Mouse (Mus musculus) neural tube, embryonic 14.5 days (tissue): ENCODE data around the gene Olfr1512. TPM values are rescaled to one million over a fixed set of nuclear protein-coding genes. Genes with fewer than 3 reads are reported as not detected.
"Not testable (repeated sequence)": the region's sequence is repeated elsewhere in the genome, so short reads cannot be mapped to it uniquely, and the experiment has no call there.

Experiments used
- ATAC-seq: fragments of 200-750 bp; cut with Nextera tagmentation; 2 replicates; pipeline ENCODE4 v1.8.0; 2017; ENCODE audit warnings: low read depth, mild to moderate bottlenecking, moderate TSS enrichment, moderate library complexity
- H3K27ac ChIP-seq: fragments of 300-500 bp; sonication (generic); 2 replicates; pipeline ENCODE4 v1.5.1; 2014; ENCODE audit warnings: low read depth, mild to moderate bottlenecking, control low read depth, low read length, moderate library complexity, mixed read lengths
- H3K27me3 ChIP-seq: fragments of 300-500 bp; sonication (generic); 2 replicates; pipeline ENCODE4 v1.6.1; 2014; ENCODE audit warnings: low read length; ENCODE audit not compliant: control insufficient read depth, insufficient read depth
- H3K36me3 ChIP-seq: fragments of 300-500 bp; sonication (generic); 2 replicates; pipeline ENCODE4 v1.6.1; 2014; ENCODE audit warnings: low read length, mixed read lengths; ENCODE audit not compliant: control insufficient read depth, insufficient read depth
- H3K4me1 ChIP-seq: fragments of 300-500 bp; sonication (generic); 2 replicates; pipeline ENCODE4 v1.6.1; 2014; ENCODE audit warnings: low read length; ENCODE audit not compliant: control insufficient read depth, insufficient read depth
- H3K4me2 ChIP-seq: fragments of 300-500 bp; sonication (generic); 2 replicates; pipeline ENCODE4 v1.6.1; 2014; ENCODE audit warnings: mild to moderate bottlenecking, low read depth, low read length, control low read depth
- H3K4me3 ChIP-seq: fragments of 300-500 bp; sonication (generic); 2 replicates; pipeline ENCODE4 v1.5.1; 2014; ENCODE audit warnings: low read depth, low read length, control low read depth, mixed read lengths
- H3K9ac ChIP-seq: fragments of 300-500 bp; sonication (generic); replicated peaks from 2 replicates; pipeline ENCODE4 v1.6.1; 2014; ENCODE audit warnings: low read depth, mild to moderate bottlenecking, control low read depth, low read length, mixed read lengths
- H3K9me3 ChIP-seq: fragments of 300-500 bp; sonication (generic); 2 replicates; pipeline ENCODE4 v1.6.1; 2016; ENCODE audit warnings: low read length; ENCODE audit not compliant: control insufficient read depth
- WGBS: fragments of 180-500 bp; shearing (Covaris S2); extraction: QIAGEN DNeasy Blood & Tissue Kit; methylation state at CpG from one replicate; pipeline ENCODE4 v1.1.7; 2014; 5-methylcytosine and 5-hydroxymethylcytosine counted together
- polyA plus RNA-seq: library from polyadenylated mRNA; unstranded; fragments of >200 nt; fragmentation: Nextera tagmentation; extraction: Ambion mirVana; gene quantifications from 2 replicates; pipeline ENCODE4 v1.2.1, GENCODE M21; 2014

Gene Olfr1512
- not detected in 2 replicates for polyA plus RNA-seq

- Histone ChIP-seq H3K9ac (no peak within 1 kb of the TSS), H3K4me2 (no peak within 1 kb of the TSS), H3K27me3 (no peaks in the 10 kb centered on the region), H3K27ac (no peak within 1 kb of the TSS), H3K9me3 (no peaks in the 10 kb centered on the region), H3K36me3 (no peaks in the 10 kb centered on the region), H3K4me1 (no peaks in the 10 kb centered on the region), H3K4me3 (no peak within 1 kb of the TSS)
- WGBS = 76% methylated on average over 2 of the region's 2 CpGs
- no peak for ATAC-seq
Observed at GRCm38 (mm10) chr14:52379068-52379467, at the start of gene Olfr1512. Gene Olfr1512 (minus strand): TSS chr14:52379168.

- Histone ChIP-seq H3K4me1 (no peaks in the 10 kb centered on the region), H3K9me3 (no peaks in the 10 kb centered on the region), H3K36me3 (no peaks in the 10 kb centered on the region), H3K4me2 (no peak overlapping the region), H3K27me3 (no peaks in the 10 kb centered on the region), H3K27ac (no peak overlapping the region), H3K9ac (no peak overlapping the region), H3K4me3 (no peak overlapping the region)
- WGBS = 92% methylated on average over 1 of the region's 1 CpGs
- no peak for ATAC-seq
Observed at GRCm38 (mm10) chr14:52427686-52428085, 48.7 kb upstream of the Olfr1512 start.

- Histone ChIP-seq H3K4me2 (no peak within 1 kb of the TSS), H3K4me3 (no peak within 1 kb of the TSS), H3K27ac (no peak within 1 kb of the TSS), H3K4me1 (no peaks in the 10 kb centered on the region), H3K27me3 (no peaks in the 10 kb centered on the region), H3K9ac (no peak within 1 kb of the TSS), H3K36me3 (no peaks in the 10 kb centered on the region), H3K9me3 (no peaks in the 10 kb centered on the region)
- no peak for ATAC-seq
- 88% methylated on average over 3 of the region's 3 CpGs for WGBS
Observed at GRCm38 (mm10) chr14:52414273-52414672, 35.3 kb upstream of the Olfr1512 start, which contains the start of gene Olfr1510. Gene Olfr1510 (minus strand): TSS chr14:52414373.

GRCm38 (mm10) chr14:52410142-52410919, 31.4 kb upstream of the Olfr1512 start:
- WGBS = 83% methylated on average over 7 of the region's 10 CpGs

DNA sequence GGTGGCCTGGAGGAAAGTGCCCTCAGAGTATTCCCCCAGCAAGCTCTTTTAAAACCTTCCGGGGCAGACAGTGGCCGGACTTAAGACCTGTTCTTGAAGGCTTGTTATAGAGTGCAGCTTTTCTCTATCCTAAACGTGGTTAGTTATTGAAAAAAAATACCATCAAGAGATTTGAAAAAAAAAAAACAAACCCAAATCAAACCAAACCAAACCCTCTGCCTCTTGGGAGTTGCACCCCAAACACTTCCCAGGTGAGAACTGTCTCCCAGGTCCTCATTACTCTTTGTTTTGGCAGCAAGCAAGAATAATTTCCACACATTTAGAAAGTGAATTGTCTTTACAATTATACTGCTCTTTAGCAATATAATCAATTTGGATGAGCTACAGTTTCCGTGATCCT, 18.3 kb upstream of the Olfr1512 start, which contains the start of gene Olfr1511:
Gene Olfr1511 (minus strand): TSS at position 101 of the 400 bp plus-strand sequence.
- ATAC-seq = no peak
- H3K4me3 ChIP-seq = no peak within 1 kb of the TSS
- no peaks in the 10 kb centered on the region for H3K27me3 ChIP-seq
- no peaks in the 10 kb centered on the region for H3K4me1 ChIP-seq
- no peak within 1 kb of the TSS for H3K4me2 ChIP-seq
- H3K36me3 ChIP-seq = no peaks in the 10 kb centered on the region
- 82% methylated on average over 4 of the region's 4 CpGs for WGBS
- no peak within 1 kb of the TSS for H3K9ac ChIP-seq
- H3K27ac ChIP-seq = no peak within 1 kb of the TSS
- H3K9me3 ChIP-seq = no peaks in the 10 kb centered on the region

More at GRCm38 (mm10) chr14:52410142-52410919, 31.4 kb upstream of the Olfr1512 start:
- H3K36me3 ChIP-seq, H3K4me3 ChIP-seq, H3K27ac ChIP-seq, H3K4me2 ChIP-seq, H3K9ac ChIP-seq, H3K4me1 ChIP-seq, H3K9me3 ChIP-seq, ATAC-seq, H3K27me3 ChIP-seq: not testable (repeated sequence)

DNA sequence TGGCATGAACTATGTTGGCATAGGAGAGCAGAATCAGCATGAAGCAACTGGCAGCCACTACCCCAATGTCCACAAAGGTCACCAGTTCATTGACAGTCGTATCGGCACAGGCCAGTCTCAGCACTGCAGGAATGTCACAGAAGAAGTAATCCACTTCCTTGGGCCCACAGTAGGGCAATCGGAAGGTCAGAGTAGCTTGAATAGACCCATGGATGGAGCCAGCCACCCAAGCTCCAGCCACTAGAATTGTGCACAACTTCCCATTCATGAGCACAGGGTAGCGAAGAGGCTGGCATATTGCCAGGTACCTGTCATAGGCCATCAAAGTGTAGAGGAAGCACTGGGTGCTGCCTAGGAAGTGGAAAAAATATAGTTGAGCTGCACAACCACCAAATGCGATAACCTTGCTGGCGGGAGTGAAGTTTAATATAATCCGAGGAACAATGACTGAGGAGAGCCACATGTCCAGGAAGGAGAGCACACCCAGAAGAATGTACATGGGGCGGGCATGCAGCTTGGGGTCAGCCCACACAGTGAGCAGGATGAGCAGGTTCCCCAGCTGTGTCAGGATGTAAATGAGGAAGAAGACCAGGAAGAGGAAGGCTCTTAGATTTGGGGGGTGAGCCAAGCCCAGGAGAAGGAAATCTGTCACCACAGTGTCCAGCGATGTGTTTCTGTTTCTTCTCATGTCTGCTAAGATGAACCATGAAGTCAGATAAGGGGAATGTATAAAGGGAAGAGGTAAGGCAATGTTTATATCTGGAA, 11.3 kb upstream of the Olfr1512 start:
- H3K9me3 ChIP-seq, H3K36me3 ChIP-seq, H3K27me3 ChIP-seq, ATAC-seq, H3K4me1 ChIP-seq, H3K27ac ChIP-seq, H3K4me2 ChIP-seq, H3K9ac ChIP-seq, H3K4me3 ChIP-seq: not testable (repeated sequence)
- 93% methylated on average over 8 of the region's 9 CpGs for WGBS

GRCm38 (mm10) chr14:52368741-52369140, 10.2 kb downstream of the Olfr1512 start:
- H3K27ac ChIP-seq = no peak overlapping the region
- H3K4me1 ChIP-seq = no peaks in the 10 kb centered on the region
- H3K9ac ChIP-seq = no peak overlapping the region
- 96% methylated on average over 3 of the region's 3 CpGs for WGBS
- H3K4me2 ChIP-seq = no peak overlapping the region
- no peak overlapping the region for H3K4me3 ChIP-seq
- no peak for ATAC-seq
- no peaks in the 10 kb centered on the region for H3K36me3 ChIP-seq
- no peaks in the 10 kb centered on the region for H3K9me3 ChIP-seq
- H3K27me3 ChIP-seq = no peaks in the 10 kb centered on the region

GRCm38 (mm10) chr14:52356308-52356707, 22.7 kb downstream of the Olfr1512 start, which contains the start of gene Olfr1513:
Gene Olfr1513 (minus strand): TSS chr14:52356408.
- WGBS = 76% methylated on average over 4 of the region's 4 CpGs
- ATAC-seq = no peak
- H3K4me3 ChIP-seq = no peak within 1 kb of the TSS
- no peak within 1 kb of the TSS for H3K4me2 ChIP-seq
- H3K9me3 ChIP-seq = no peaks in the 10 kb centered on the region
- H3K27me3 ChIP-seq = no peaks in the 10 kb centered on the region
- H3K36me3 ChIP-seq = no peaks in the 10 kb centered on the region
- no peaks in the 10 kb centered on the region for H3K4me1 ChIP-seq
- no peak within 1 kb of the TSS for H3K9ac ChIP-seq
- no peak within 1 kb of the TSS for H3K27ac ChIP-seq

- no peak for ATAC-seq
Observed at GRCm38 (mm10) chr14:52339512-52339852, 39.5 kb downstream of the Olfr1512 start.

More at GRCm38 (mm10) chr14:52339512-52339852, 39.5 kb downstream of the Olfr1512 start:
- WGBS = 68% methylated on average over 6 of the region's 6 CpGs
- Histone ChIP-seq H3K4me1 (no peaks in the 10 kb centered on the region), H3K4me2 (peak overlapping the region; percentile 42), H3K27ac (peak overlapping the region; percentile 63), H3K27me3 (no peaks in the 10 kb centered on the region), H3K9ac (peak overlapping the region; percentile 32; the same call in 1 of the 2 replicates), H3K9me3 (no peaks in the 10 kb centered on the region), H3K4me3 (peak overlapping the region; percentile 20), H3K36me3 (no peaks in the 10 kb centered on the region)
